Mouse (Mus musculus) forebrain, embryonic 10.5 days (tissue): ENCODE data around the gene Mamstr. TPM values are rescaled to one million over a fixed set of nuclear protein-coding genes. Genes with fewer than 3 reads are reported as not detected.
A peak's percentile ranks its signal among the peaks of the same experiment; 100 is the strongest.

Experiments
- DNase-seq: peaks from one replicate; pipeline ENCODE4 v3.0.0-alpha.2; 2017; ENCODE audit warnings: low spot score; ENCODE audit errors: extremely low spot score
- H3K27ac ChIP-seq: fragments of 300-500 bp; sonication (generic); 2 replicates; pipeline ENCODE4 v1.5.1; 2016; ENCODE audit warnings: mild to moderate bottlenecking
- H3K27me3 ChIP-seq: fragments of 300-500 bp; sonication (generic); 2 replicates; pipeline ENCODE4 v1.6.1; 2016; ENCODE audit warnings: mild to moderate bottlenecking; ENCODE audit not compliant: poor library complexity, severe bottlenecking
- H3K36me3 ChIP-seq: fragments of 300-500 bp; sonication (generic); replicated peaks from 2 replicates; pipeline ENCODE4 v1.6.1; 2016; ENCODE audit warnings: mild to moderate bottlenecking, moderate library complexity
- H3K4me1 ChIP-seq: fragments of 300-500 bp; sonication (generic); 2 replicates; pipeline ENCODE4 v1.6.1; 2016
- H3K4me3 ChIP-seq: fragments of 300-500 bp; sonication (generic); 2 replicates; pipeline ENCODE4 v1.5.1; 2016; ENCODE audit warnings: mild to moderate bottlenecking, moderate library complexity
- H3K9me3 ChIP-seq: fragments of 300-500 bp; sonication (generic); 2 replicates; pipeline ENCODE4 v1.6.1; 2016; ENCODE audit warnings: mild to moderate bottlenecking, moderate library complexity
- WGBS: fragments of 180-500 bp; shearing (Covaris S2); methylation state at CpG from one replicate; pipeline ENCODE4 v1.1.7; 2016; 5-methylcytosine and 5-hydroxymethylcytosine counted together
- polyA plus RNA-seq: library from polyadenylated mRNA; unstranded; fragments of >200 nt; fragmentation: Nextera tagmentation; extraction: Ambion mirVana; gene quantifications from 2 replicates; pipeline ENCODE4 v1.2.1, GENCODE M21; 2016

Mamstr gene
- polyA plus RNA-seq, 1 experiment from 2014 or later, result 1.7 TPM

GRCm38 (mm10) chr7:45677627-45678295 lies 38.0 kb downstream of the Mamstr start:
- H3K27me3 ChIP-seq, result no peaks in the 10 kb centered on the region
- WGBS, result 88% methylated on average over 7 of the region's 7 CpGs
- 0 out of 2 replicates have a peak overlapping the region, but pooled peaks have one; percentile 4 for H3K27ac ChIP-seq
- peaks cover 13% of the 10 kb centered on the region for H3K4me1 ChIP-seq
- no peak overlapping the region for H3K4me3 ChIP-seq
- no peak for DNase-seq
- no peaks in the 10 kb centered on the region for H3K9me3 ChIP-seq
- no peaks in the 10 kb centered on the region for H3K36me3 ChIP-seq

GRCm38 (mm10) chr7:45678513-45678912 lies 38.7 kb downstream of the Mamstr start:
- no peak for DNase-seq
- Histone ChIP-seq H3K27ac (no peak overlapping the region), H3K4me1 (peaks cover 21% of the 10 kb centered on the region), H3K36me3 (no peaks in the 10 kb centered on the region), H3K27me3 (no peaks in the 10 kb centered on the region), H3K9me3 (no peaks in the 10 kb centered on the region), H3K4me3 (no peak overlapping the region)
- WGBS, result 96% methylated on average over 14 of the region's 14 CpGs

DNA sequence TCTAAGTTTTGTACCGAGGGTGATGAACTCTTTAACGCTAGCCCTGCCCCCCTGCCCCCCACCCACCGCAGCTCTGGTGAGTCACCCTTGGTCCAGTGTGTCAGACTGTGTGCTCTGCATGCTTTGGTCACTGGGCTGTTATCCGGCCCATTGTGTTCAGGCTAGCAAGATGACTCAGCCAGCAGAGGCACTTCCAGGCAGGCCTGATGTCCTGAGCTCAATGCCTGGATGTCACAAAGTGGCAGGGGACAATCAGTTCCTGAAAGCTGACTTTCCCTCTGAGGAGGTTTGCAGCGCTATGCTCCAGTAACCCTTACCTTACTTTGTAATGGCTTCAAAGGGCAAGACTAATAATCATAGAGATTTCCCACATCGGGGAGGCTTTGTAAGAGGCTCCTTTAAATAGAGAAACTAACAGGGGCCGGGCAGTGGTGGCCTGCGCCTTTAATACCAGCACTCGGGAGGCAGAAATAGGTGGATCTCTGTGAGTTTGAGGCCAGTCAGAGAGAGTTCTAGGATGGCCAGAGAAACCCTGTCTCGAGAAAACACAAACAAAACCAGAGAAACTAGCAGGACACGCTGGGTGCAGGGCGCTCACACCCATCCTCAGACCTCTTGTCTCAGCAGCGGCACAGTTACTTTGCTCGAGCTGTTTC lies 40.3 kb downstream of the Mamstr start:
- H3K36me3 ChIP-seq, result no peaks in the 10 kb centered on the region
- 74% methylated on average over 14 of the region's 14 CpGs for WGBS
- peaks cover 35% of the 10 kb centered on the region for H3K4me1 ChIP-seq
- H3K27ac ChIP-seq, result no peak overlapping the region
- no peak for DNase-seq
- H3K9me3 ChIP-seq, result no peaks in the 10 kb centered on the region
- no peaks in the 10 kb centered on the region for H3K27me3 ChIP-seq
- H3K4me3 ChIP-seq, result no peak overlapping the region

- WGBS, result 87% methylated on average over 8 of the region's 8 CpGs
- H3K27me3 ChIP-seq, result peaks cover 7% of the 10 kb centered on the region; the same call in 1 of the 2 replicates
- DNase-seq, result no peak
- no peaks in the 10 kb centered on the region for H3K36me3 ChIP-seq
- H3K4me1 ChIP-seq, result peaks cover 46% of the 10 kb centered on the region
- H3K4me3 ChIP-seq, result no peak overlapping the region
- no peaks in the 10 kb centered on the region for H3K9me3 ChIP-seq
- H3K27ac ChIP-seq, result no peak overlapping the region
These were observed 41.4 kb downstream of the Mamstr start for GRCm38 (mm10) chr7:45681046-45681736.

DNA sequence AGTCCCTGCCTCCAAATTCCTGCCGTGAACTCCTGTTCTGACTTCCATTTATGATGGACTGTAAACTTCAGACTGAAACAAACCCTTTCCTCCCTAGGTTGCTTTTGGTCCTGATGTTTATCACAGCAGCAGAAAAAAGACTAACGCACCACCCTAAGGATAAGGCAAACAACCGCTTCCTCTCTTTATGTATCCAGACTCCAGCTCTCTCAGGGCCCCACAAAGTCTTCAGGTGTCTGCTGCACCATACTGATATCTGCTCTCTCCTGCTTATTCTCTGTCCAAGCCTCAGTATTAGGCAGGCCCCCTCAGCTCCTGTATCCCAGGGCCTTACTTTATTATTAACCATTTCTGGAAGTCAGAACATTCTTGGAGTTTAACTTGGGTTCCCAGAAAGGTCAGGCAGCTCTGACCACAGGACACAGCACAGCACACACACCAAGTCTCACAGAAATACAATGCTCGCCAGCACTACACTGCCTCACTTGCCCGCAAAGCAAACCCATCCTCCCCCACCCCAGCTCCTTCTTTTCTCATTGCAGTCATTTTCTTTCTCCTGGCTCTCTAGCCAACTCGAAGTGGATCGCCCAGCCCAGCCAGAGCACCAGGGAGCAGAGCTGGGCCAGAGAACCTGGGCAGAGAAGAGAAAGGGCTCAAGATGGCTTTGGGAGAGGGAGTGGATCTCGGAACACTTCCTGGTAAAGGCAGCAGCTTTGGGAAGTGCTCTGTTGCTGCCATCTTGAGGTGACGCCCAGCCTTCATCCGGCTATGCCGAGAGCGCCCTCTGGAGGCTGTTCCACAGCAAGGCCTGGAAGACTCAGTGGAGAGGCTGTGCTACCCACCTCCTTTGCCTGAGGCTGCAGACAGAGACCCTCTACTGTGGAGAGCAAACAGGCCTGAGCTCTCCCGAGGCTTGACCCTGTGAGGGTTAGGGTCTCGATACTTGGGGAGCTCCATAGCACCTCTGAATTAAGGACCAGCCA lies 42.7 kb downstream of the Mamstr start:
- peaks cover 7% of the 10 kb centered on the region; the same call in 1 of the 2 replicates for H3K27me3 ChIP-seq
- peak; percentile 90 for DNase-seq
- H3K4me3 ChIP-seq, result peak overlapping the region; percentile 32
- H3K27ac ChIP-seq, result peak overlapping the region; percentile 86
- peaks cover 55% of the 10 kb centered on the region for H3K4me1 ChIP-seq
- whole genome bisulfite sequencing, result 26% methylated on average over 14 of the region's 14 CpGs
- no peaks in the 10 kb centered on the region for H3K9me3 ChIP-seq
- H3K36me3 ChIP-seq, result no peaks in the 10 kb centered on the region

DNA sequence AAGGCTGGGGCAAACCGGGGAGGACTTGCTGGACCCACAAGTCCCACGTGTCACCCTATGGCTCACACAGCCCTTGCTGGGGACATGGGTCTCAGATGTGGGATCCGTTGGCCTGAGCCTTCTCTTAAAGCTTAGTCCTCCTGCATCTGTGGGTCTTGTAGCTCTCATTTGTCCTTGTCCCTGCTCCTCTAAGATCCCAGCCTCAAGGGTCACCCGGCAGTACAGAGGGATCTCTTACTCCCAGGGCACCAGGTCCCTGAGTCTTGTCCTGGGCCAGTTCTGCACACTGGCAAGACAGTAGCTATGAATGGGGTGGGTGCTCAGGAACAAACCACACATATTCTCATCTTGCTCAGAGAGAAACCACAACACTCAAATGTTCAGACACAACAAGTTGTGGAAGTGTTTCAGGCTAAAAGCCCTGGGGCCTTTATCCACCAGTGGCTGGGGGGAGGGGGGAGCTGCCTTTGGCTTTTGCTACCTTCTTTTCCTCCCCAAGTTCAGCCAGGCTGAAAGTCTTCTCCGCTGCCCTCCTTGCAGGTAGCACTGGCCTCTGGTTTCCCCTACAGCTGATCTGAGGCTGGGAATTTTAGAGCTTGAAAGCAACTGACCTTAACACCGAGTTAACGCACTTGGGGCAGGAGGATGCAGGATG lies 43.7 kb downstream of the Mamstr start, which contains the start of gene Ntn5:
Gene Ntn5 (plus strand): TSS at position 627 of the 655 bp plus-strand sequence.
- Histone ChIP-seq H3K4me3 (peak within 1 kb of the TSS; percentile 32), H3K9me3 (no peaks in the 10 kb centered on the region)

GRCm38 (mm10) chr7:45685811-45686210 lies 46.0 kb downstream of the Mamstr start:
- no peaks in the 10 kb centered on the region for H3K36me3 ChIP-seq
- H3K27me3 ChIP-seq, result peaks cover 7% of the 10 kb centered on the region; the same call in 1 of the 2 replicates
- 58% methylated on average over 10 of the region's 10 CpGs for WGBS
- no peak overlapping the region; the same call in 1 of the 2 replicates for H3K4me3 ChIP-seq
- no peak for DNase-seq
- H3K9me3 ChIP-seq, result no peaks in the 10 kb centered on the region
- peaks cover 68% of the 10 kb centered on the region for H3K4me1 ChIP-seq
- peak overlapping the region; percentile 68 for H3K27ac ChIP-seq

More for the DNA sequence above, 43.7 kb downstream of the Mamstr start, which contains the start of gene Ntn5:
- peaks cover 7% of the 10 kb centered on the region; the same call in 1 of the 2 replicates for H3K27me3 ChIP-seq
- H3K27ac ChIP-seq, result peak within 1 kb of the TSS; percentile 86
- DNase-seq, result no peak
- peaks cover 55% of the 10 kb centered on the region for H3K4me1 ChIP-seq
- 72% methylated on average over 7 of the region's 7 CpGs for WGBS
- H3K36me3 ChIP-seq, result no peaks in the 10 kb centered on the region

- H3K36me3 ChIP-seq, result no peaks in the 10 kb centered on the region
- WGBS, result 88% methylated on average over 3 of the region's 3 CpGs
- DNase-seq, result no peak
- H3K4me1 ChIP-seq, result peaks cover 68% of the 10 kb centered on the region
- 0 out of 2 replicates have a peak overlapping the region, but pooled peaks have one; percentile 68 for H3K27ac ChIP-seq
- H3K4me3 ChIP-seq, result no peak overlapping the region
- H3K27me3 ChIP-seq, result peaks cover 7% of the 10 kb centered on the region; the same call in 1 of the 2 replicates
- no peaks in the 10 kb centered on the region for H3K9me3 ChIP-seq
These were observed 47.1 kb downstream of the Mamstr start for GRCm38 (mm10) chr7:45686841-45687240.

GRCm38 (mm10) chr7:45689099-45689498 lies 49.3 kb downstream of the Mamstr start:
- WGBS, result 72% methylated on average over 6 of the region's 6 CpGs
- H3K27me3 ChIP-seq, result peaks cover 7% of the 10 kb centered on the region; the same call in 1 of the 2 replicates
- no peak overlapping the region for H3K4me3 ChIP-seq
- H3K27ac ChIP-seq, result no peak overlapping the region
- H3K9me3 ChIP-seq, result no peaks in the 10 kb centered on the region
- DNase-seq, result no peak
- peaks cover 51% of the 10 kb centered on the region for H3K4me1 ChIP-seq
- no peaks in the 10 kb centered on the region for H3K36me3 ChIP-seq

- no peak overlapping the region for H3K27ac ChIP-seq
- H3K4me3 ChIP-seq, result no peak overlapping the region
- H3K36me3 ChIP-seq, result no peaks in the 10 kb centered on the region
- H3K4me1 ChIP-seq, result peaks cover 53% of the 10 kb centered on the region
- peaks cover 7% of the 10 kb centered on the region; the same call in 1 of the 2 replicates for H3K27me3 ChIP-seq
- WGBS, result 82% methylated on average over 11 of the region's 11 CpGs
- DNase-seq, result no peak
- no peaks in the 10 kb centered on the region for H3K9me3 ChIP-seq
These were observed 50.0 kb downstream of the Mamstr start for GRCm38 (mm10) chr7:45689800-45690199.

DNA sequence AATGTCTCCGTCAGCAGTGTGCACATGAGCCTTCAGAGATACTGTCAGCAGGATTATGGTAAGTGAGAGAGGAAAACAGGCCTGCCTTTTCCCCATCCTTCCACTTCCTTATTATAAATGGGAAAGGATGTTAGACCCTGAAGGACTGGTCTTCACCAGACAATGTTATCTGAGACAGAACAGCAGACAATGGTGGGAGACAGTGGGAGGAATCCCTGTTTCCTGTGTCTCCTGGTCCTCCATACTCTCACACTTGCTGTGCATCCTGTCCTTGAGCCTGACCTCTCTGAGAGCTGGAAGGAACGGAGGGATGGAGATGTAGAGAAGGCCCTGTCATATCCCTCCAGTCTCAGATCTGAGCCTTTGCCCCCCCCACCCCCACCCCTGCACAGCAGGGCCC lies 52.6 kb downstream of the Mamstr start:
- 84% methylated on average over 2 of the region's 2 CpGs for WGBS
- no peak for DNase-seq
- H3K27me3 ChIP-seq, result no peaks in the 10 kb centered on the region

More for the DNA sequence above, 52.6 kb downstream of the Mamstr start:
- no peaks in the 10 kb centered on the region for H3K36me3 ChIP-seq
- peaks cover 37% of the 10 kb centered on the region for H3K4me1 ChIP-seq
- no peak overlapping the region for H3K4me3 ChIP-seq
- H3K9me3 ChIP-seq, result no peaks in the 10 kb centered on the region
- no peak overlapping the region for H3K27ac ChIP-seq
